Mouse (Mus musculus) stomach, postnatal 0 days (tissue): ENCODE results near the gene Gm39566. TPM values are rescaled to one million over a fixed set of nuclear protein-coding genes. Genes with fewer than 3 reads are reported as not detected.

ENCODE experiments used
- ATAC-seq: fragments of 200-750 bp; cut with Nextera tagmentation; 2 replicates; pipeline ENCODE4 v1.8.0; 2017; ENCODE audit not compliant: low FRiP score, low TSS enrichment
- DNase-seq: peaks from one replicate; pipeline ENCODE4 v3.0.0-alpha.2; 2016; ENCODE audit warnings: low spot score
- H3K27ac ChIP-seq: fragments of 300-500 bp; sonication (generic); replicated peaks from 2 replicates; pipeline ENCODE4 v1.5.1; 2014; ENCODE audit warnings: mild to moderate bottlenecking, control low read depth
- H3K27me3 ChIP-seq: fragments of 300-500 bp; sonication (generic); 2 replicates; pipeline ENCODE4 v1.6.1; 2014; ENCODE audit warnings: low read length; ENCODE audit not compliant: control insufficient read depth, insufficient read depth
- H3K36me3 ChIP-seq: fragments of 300-500 bp; sonication (generic); 2 replicates; pipeline ENCODE4 v1.6.1; 2014; ENCODE audit warnings: low read length, mixed read lengths; ENCODE audit not compliant: control insufficient read depth, insufficient read depth
- H3K4me1 ChIP-seq: fragments of 300-500 bp; sonication (generic); replicated peaks from 2 replicates; pipeline ENCODE4 v1.6.1; 2014; ENCODE audit warnings: antibody characterized with exemption; ENCODE audit not compliant: control insufficient read depth, insufficient read depth
- H3K4me2 ChIP-seq: fragments of 300-500 bp; sonication (generic); replicated peaks from 2 replicates; pipeline ENCODE4 v1.6.1; 2014; ENCODE audit warnings: low read depth, mild to moderate bottlenecking, control low read depth, moderate library complexity
- H3K4me3 ChIP-seq: fragments of 300-500 bp; sonication (generic); 2 replicates; pipeline ENCODE4 v1.5.1; 2014; ENCODE audit warnings: low read depth, low read length, control low read depth
- H3K9ac ChIP-seq: fragments of 300-500 bp; sonication (generic); 2 replicates; pipeline ENCODE4 v1.6.1; 2014; ENCODE audit warnings: mild to moderate bottlenecking, low read length, control low read depth, mixed read lengths
- H3K9me3 ChIP-seq: fragments of 300-500 bp; sonication (generic); 2 replicates; pipeline ENCODE4 v1.6.1; 2016; ENCODE audit warnings: low read length; ENCODE audit not compliant: control insufficient read depth
- CTCF ChIP-seq: IDR thresholded peaks from 2 replicates; pipeline ENCODE4 v1.5.1; 2016; ENCODE audit warnings: antibody characterized with exemption, low read depth, mild to moderate bottlenecking, moderate library complexity
- EP300 ChIP-seq: optimal IDR thresholded peaks from 2 replicates; pipeline ENCODE3; 2016; ENCODE audit warnings: antibody characterized with exemption
- WGBS: fragments of 180-500 bp; shearing (Covaris S2); extraction: QIAGEN DNeasy Blood & Tissue Kit; methylation state at CpG from one replicate; pipeline ENCODE4 v1.1.7; 2014; 5-methylcytosine and 5-hydroxymethylcytosine counted together
- polyA plus RNA-seq: library from polyadenylated mRNA; unstranded; fragments of >200 nt; fragmentation: Nextera tagmentation; extraction: Ambion mirVana; gene quantifications from 2 replicates; pipeline ENCODE4 v1.2.1, GENCODE M21; 2015

The Gm39566 gene
- polyA plus RNA-seq, 1 experiment from 2014 or later: not detected

DNA sequence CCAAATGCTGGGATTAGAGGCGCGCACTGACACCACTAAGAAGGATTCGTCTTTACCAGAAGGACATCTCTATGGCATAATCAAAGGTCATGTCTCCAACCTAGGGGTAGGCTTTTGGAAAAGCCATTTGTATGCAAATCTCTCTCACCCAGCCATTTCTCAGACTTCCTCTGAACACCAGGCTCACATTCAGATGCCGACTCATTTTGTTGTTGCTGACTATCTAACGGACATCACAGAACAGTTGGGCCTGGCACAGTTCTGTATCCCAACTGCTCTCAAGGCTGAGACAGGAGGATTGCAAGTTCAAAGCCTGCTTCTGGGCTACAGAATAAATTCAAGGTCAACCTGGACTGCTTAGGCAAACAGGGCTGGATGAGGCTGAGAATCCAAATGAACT lies 27.8 kb downstream of the Gm39566 start:
- TF ChIP-seq CTCF (no peak), EP300 (no peak)
- H3K9me3 ChIP-seq: no peaks in the 10 kb centered on the region

DNA sequence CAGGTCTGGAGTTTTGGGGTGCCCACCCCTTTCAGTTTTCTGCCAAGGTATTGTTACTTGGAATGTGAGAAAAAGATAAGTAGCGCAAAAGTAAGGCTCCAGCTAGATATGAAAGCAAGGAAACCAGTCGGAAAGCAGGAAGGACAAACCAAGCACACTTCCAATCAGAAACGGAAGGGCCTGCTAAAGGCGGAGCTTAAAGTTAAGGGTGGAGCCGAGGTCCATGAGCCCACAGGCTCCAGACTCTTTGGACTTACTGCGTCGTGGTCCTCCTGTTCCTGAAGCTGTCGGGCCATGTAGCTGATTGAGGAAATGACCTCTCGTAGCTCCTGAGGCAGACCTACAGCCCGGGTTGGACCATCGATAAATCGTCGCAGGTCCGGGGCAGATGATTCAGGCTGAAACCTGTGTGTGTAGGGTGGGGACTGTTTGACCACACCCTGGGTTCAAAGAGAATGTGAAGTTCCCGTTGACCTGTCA lies 30.3 kb downstream of the Gm39566 start:
- TF ChIP-seq CTCF (no peak), EP300 (no peak)
- ATAC-seq: peak; percentile 90
- Histone ChIP-seq H3K36me3 (no peaks in the 10 kb centered on the region), H3K27ac (peak overlapping the region; percentile 50; the same call in 1 of the 2 replicates), H3K4me3 (peak overlapping the region; percentile 22), H3K27me3 (no peaks in the 10 kb centered on the region), H3K4me1 (no peaks in the 10 kb centered on the region), H3K4me2 (peak overlapping the region; percentile 48), H3K9ac (peak overlapping the region; percentile 51; the same call in 1 of the 2 replicates), H3K9me3 (no peaks in the 10 kb centered on the region)
- WGBS: 18% methylated on average over 15 of the region's 15 CpGs
- peak; percentile 69 for DNase-seq

More for the DNA sequence above, 27.8 kb downstream of the Gm39566 start:
- Histone ChIP-seq H3K9ac (no peak overlapping the region), H3K4me2 (no peak overlapping the region), H3K4me1 (no peaks in the 10 kb centered on the region), H3K27me3 (no peaks in the 10 kb centered on the region), H3K4me3 (no peak overlapping the region), H3K27ac (no peak overlapping the region), H3K36me3 (no peaks in the 10 kb centered on the region)
- ATAC-seq: no peak
- WGBS: 93% methylated on average over 5 of the region's 5 CpGs
- no peak for DNase-seq

DNA sequence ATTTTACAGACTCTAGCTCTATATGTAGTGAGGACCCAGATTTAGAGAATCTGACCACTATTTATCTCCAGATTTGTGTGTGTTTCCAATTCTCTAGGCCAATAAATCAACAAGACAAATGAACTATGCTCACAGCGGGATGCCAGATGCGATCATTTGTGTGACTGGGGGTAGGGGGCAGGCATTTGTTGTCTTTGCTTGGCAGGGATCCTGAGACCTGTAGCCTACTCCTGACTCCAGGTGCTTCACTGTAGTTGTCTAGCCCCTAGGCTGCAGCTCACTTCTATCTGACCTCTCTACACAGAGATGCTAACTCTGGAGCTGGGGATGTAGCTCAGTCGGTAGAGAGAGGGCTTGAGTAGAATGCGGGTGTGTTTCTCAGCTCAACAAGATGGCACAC lies 33.3 kb downstream of the Gm39566 start:
- H3K9ac ChIP-seq: no peak overlapping the region
- H3K27me3 ChIP-seq: no peaks in the 10 kb centered on the region
- H3K4me2 ChIP-seq: no peak overlapping the region
- H3K27ac ChIP-seq: no peak overlapping the region
- no peak for TF ChIP-seq CTCF
- TF ChIP-seq EP300: no peak
- no peak for ATAC-seq
- no peak overlapping the region for H3K4me3 ChIP-seq
- WGBS: 37% methylated on average over 4 of the region's 4 CpGs
- no peaks in the 10 kb centered on the region for H3K9me3 ChIP-seq
- no peak for DNase-seq
- no peaks in the 10 kb centered on the region for H3K36me3 ChIP-seq
- no peaks in the 10 kb centered on the region for H3K4me1 ChIP-seq

DNA sequence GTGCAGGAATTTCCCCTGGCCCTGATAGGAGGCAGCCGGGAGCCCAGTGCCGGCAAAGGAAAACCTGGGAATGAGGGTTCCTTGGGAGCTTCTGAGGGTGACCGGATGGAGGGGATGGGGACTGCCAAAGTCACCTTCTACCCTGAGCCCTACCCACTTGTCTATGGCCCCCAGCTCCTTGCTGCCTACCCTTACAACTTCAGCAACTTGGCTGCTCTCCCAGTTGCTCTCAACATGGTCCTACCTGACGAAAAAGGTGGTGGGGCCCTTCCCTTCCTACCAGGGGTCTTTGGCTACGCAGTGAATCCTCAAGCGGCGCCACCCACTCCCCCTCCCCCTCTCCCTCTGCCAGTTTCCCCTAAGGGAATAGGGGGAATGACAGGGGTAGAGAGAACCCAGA lies 36.1 kb downstream of the Gm39566 start:
- Histone ChIP-seq H3K4me3 (no peak overlapping the region), H3K4me1 (no peaks in the 10 kb centered on the region), H3K27ac (no peak overlapping the region), H3K9me3 (no peaks in the 10 kb centered on the region), H3K27me3 (no peaks in the 10 kb centered on the region), H3K4me2 (no peak overlapping the region), H3K9ac (no peak overlapping the region), H3K36me3 (no peaks in the 10 kb centered on the region; the same call in 1 of the 2 replicates)
- no peak for TF ChIP-seq EP300
- TF ChIP-seq CTCF: no peak
- no peak for ATAC-seq
- 56% methylated on average over 7 of the region's 7 CpGs for WGBS
- no peak for DNase-seq

DNA sequence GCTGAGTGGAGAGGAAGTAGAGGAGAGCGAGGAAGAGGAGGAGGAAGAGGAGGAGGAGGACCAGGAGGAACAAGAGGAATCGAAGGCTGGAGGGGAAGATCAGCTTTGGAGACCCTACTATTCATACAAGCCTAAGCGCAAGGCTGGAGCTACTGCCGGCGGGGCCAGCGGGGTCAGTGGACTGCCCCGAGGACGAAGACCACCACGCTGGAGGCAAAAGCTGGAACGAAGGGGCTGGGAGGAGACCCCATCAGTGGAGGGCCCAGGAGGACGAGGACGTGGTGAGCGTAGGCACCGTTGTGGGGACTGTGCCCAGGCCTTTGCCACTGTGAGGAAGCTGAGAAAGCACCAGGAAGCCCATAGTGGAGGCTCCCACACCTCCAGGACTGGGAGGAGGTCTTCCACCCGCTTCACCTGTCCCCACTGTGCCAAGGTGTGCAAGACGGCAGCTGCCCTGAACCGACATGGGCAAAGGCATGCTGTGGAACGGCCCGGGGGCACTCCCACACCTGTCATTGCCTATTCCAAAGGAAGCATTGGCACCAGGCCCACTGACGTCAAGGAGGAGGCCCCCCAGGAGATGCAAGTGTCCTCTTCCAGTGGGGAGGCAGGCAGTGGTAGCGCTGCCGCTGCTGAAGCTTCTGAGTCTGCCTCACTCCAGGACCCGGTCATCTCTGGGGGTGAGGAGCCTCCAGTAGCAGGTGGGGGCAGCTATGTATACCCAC lies 36.7 kb downstream of the Gm39566 start:
- H3K36me3 ChIP-seq: no peaks in the 10 kb centered on the region; the same call in 1 of the 2 replicates
- no peaks in the 10 kb centered on the region for H3K9me3 ChIP-seq
- ATAC-seq: peak; percentile 9; the same call in 1 of the 2 replicates
- 70% methylated on average over 23 of the region's 23 CpGs for WGBS
- H3K9ac ChIP-seq: no peak overlapping the region
- no peak overlapping the region for H3K27ac ChIP-seq
- DNase-seq: no peak
- no peaks in the 10 kb centered on the region for H3K27me3 ChIP-seq
- H3K4me1 ChIP-seq: no peaks in the 10 kb centered on the region
- TF ChIP-seq EP300 (no peak), CTCF (no peak)
- no peak overlapping the region for H3K4me2 ChIP-seq
- no peak overlapping the region for H3K4me3 ChIP-seq
